Mouse (Mus musculus) megakaryocyte, embryonic 14.5 days (primary cell): ENCODE measurements at regions not wholly inside any gene's neighbourhood (a gene's known extent, or its start where the extent isn't known, plus 50 kb on each side); places are given as distances from the start of the nearest gene placed in this dataset.

Experiments used
- FLI1 ChIP-seq: IDR thresholded peaks from 2 replicates; pipeline ENCODE4 v1.6.1; 2012; ENCODE audit warnings: low read length, inconsistent platforms, mixed read lengths
- GATA1 ChIP-seq: IDR thresholded peaks from 3 replicates; pipeline ENCODE4 v1.6.1; 2012; ENCODE audit warnings: mixed read lengths, low read length, inconsistent platforms, borderline replicate concordance

- TF ChIP-seq GATA1 (no peak), FLI1 (no peak)
These were observed 288.7 kb upstream of the 4930535I16Rik start for GRCm38 (mm10) chr4:124206480-124206879.
